Mouse (Mus musculus) testis, adult 2 months (tissue): ENCODE measurements at regions not wholly inside any gene's neighbourhood (a gene's known extent, or its start where the extent isn't known, plus 50 kb on each side); places are given as distances from the start of the nearest gene placed in this dataset.
"Not testable (repeated sequence)": the region's sequence is repeated elsewhere in the genome, so short reads cannot be mapped to it uniquely, and the experiment has no call there.

ENCODE experiments used
- CTCF ChIP-seq: fragments of 200-500 bp; IDR thresholded peaks from 2 replicates; pipeline ENCODE4 v1.5.1; 2012; ENCODE audit warnings: low read depth, mild to moderate bottlenecking, inconsistent platforms, low read length, moderate library complexity; ENCODE audit not compliant: control insufficient read depth, insufficient read depth, insufficient replicate concordance
- POLR2A ChIP-seq: fragments of 200-500 bp; IDR thresholded peaks from 2 replicates; pipeline ENCODE4 v1.6.1; 2012; ENCODE audit warnings: low read depth, mild to moderate bottlenecking, inconsistent platforms, low read length, moderate library complexity; ENCODE audit not compliant: control insufficient read depth

GRCm38 (mm10) chr1:16824709-16825108 is 731.6 kb upstream of the 4930444P10Rik start:
- TF ChIP-seq POLR2A, CTCF: not testable (repeated sequence)
